Mouse (Mus musculus): ENCODE results near the gene Kazn. TPM values are rescaled to one million over a fixed set of nuclear protein-coding genes. Genes with fewer than 3 reads are reported as not detected.

Gene Kazn
- polyA plus RNA-seq, 1 experiment: 80.2 TPM

DNA sequence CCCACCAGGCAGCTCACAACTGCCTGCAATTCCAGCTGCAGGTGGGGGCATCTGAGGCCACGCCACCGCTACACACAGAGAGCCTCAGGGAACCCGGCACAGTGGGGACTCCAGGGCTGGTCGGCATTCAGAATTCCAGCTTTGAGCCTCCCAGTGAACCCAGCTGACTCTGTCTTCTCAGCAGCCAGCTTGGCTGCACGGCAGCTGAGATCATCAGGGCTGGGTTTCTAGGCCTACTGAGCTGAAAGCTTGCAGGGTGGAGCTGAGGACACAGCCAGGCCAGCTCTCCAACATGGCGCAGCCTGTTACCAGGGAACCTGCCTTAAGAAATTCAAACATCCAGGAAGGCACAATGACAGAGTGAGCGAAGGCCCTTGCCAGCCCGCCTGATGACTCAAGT, 79.2 kb downstream of the Kazn start:
- Histone ChIP-seq H3K4me3 (ENCODE audit: low read depth, low read length) (no peak overlapping the region), H3K27me3 (ENCODE audit: control insufficient read depth, insufficient read depth, low read length, poor library complexity, severe bottlenecking) (no peaks in the 10 kb centered on the region), H3K9ac (ENCODE audit: low read depth, poor library complexity, severe bottlenecking) (no peak overlapping the region), H3K4me1 (ENCODE audit: control insufficient read depth, insufficient read depth, low read length) (peaks cover 9% of the 10 kb centered on the region), H3K36me3 (ENCODE audit: control insufficient read depth, insufficient read depth, low read length, poor library complexity, severe bottlenecking) (peaks cover 5% of the 10 kb centered on the region), H3K27ac (ENCODE audit: insufficient read depth, low read length) (peak overlapping the region; percentile 65; the same call in 1 of the 2 replicates), H3K9me3 (replicated peaks; ENCODE audit: control insufficient read depth, insufficient read depth, low read length, poor library complexity, severe bottlenecking) (no peaks in the 10 kb centered on the region)
- no peak for TF ChIP-seq CTCF (IDR thresholded peaks at IDR 0.05; ENCODE audit: low read depth, low read length)
- TF ChIP-seq POLR2A (IDR thresholded peaks at IDR 0.05; ENCODE audit: insufficient read depth, low read length): no peak
- peak; percentile 74; the same call in 1 of the 2 replicates for TF ChIP-seq EP300 (IDR thresholded peaks at IDR 0.05; ENCODE audit: insufficient read depth, low read depth, low read length)

DNA sequence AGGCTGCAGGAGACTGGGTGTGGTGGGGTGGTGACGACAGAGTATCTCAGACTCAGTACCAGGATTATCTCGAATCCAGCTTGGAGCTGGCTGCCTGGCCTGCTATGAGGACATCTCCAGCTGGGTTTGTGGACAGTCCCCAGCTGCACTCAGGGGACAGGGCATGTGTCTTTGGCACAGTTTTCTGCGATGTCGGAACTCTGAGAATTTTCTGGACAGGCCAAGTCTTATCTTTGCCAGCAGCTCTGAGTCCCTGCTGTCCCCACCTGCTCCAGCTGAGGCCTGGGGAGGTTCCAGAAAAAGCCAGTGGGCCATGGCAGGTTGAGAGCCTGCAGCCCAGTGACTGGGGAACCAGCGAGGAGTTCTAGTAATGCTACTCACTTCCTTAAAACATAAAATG, 82.7 kb downstream of the Kazn start:
- H3K27ac ChIP-seq (ENCODE audit: insufficient read depth, low read length): no peak overlapping the region
- H3K36me3 ChIP-seq (ENCODE audit: control insufficient read depth, insufficient read depth, low read length, poor library complexity, severe bottlenecking): peaks cover 5% of the 10 kb centered on the region

GRCm38 (mm10) chr4:142154246-142154645, 85.0 kb downstream of the Kazn start:
- Histone ChIP-seq H3K4me3 (ENCODE audit: low read depth, low read length) (no peak overlapping the region), H3K9ac (ENCODE audit: low read depth, poor library complexity, severe bottlenecking) (no peak overlapping the region), H3K36me3 (ENCODE audit: control insufficient read depth, insufficient read depth, low read length, poor library complexity, severe bottlenecking) (peaks cover 8% of the 10 kb centered on the region), H3K27ac (ENCODE audit: insufficient read depth, low read length) (no peak overlapping the region), H3K4me1 (ENCODE audit: control insufficient read depth, insufficient read depth, low read length) (peaks cover 3% of the 10 kb centered on the region), H3K27me3 (ENCODE audit: control insufficient read depth, insufficient read depth, low read length, poor library complexity, severe bottlenecking) (no peaks in the 10 kb centered on the region), H3K9me3 (replicated peaks; ENCODE audit: control insufficient read depth, insufficient read depth, low read length, poor library complexity, severe bottlenecking) (no peaks in the 10 kb centered on the region)
- TF ChIP-seq EP300 (IDR thresholded peaks at IDR 0.05; ENCODE audit: insufficient read depth, low read depth, low read length) (no peak), POLR2A (IDR thresholded peaks at IDR 0.05; ENCODE audit: insufficient read depth, low read length) (no peak), CTCF (IDR thresholded peaks at IDR 0.05; ENCODE audit: low read depth, low read length) (no peak)

More for the DNA sequence above, 82.7 kb downstream of the Kazn start:
- Histone ChIP-seq H3K4me1 (ENCODE audit: control insufficient read depth, insufficient read depth, low read length) (peaks cover 3% of the 10 kb centered on the region), H3K9me3 (replicated peaks; ENCODE audit: control insufficient read depth, insufficient read depth, low read length, poor library complexity, severe bottlenecking) (no peaks in the 10 kb centered on the region), H3K9ac (ENCODE audit: low read depth, poor library complexity, severe bottlenecking) (no peak overlapping the region), H3K27me3 (ENCODE audit: control insufficient read depth, insufficient read depth, low read length, poor library complexity, severe bottlenecking) (no peaks in the 10 kb centered on the region), H3K4me3 (ENCODE audit: low read depth, low read length) (no peak overlapping the region)
- TF ChIP-seq EP300 (IDR thresholded peaks at IDR 0.05; ENCODE audit: insufficient read depth, low read depth, low read length): no peak
- TF ChIP-seq POLR2A (IDR thresholded peaks at IDR 0.05; ENCODE audit: insufficient read depth, low read length): no peak
- no peak for TF ChIP-seq CTCF (IDR thresholded peaks at IDR 0.05; ENCODE audit: low read depth, low read length)

GRCm38 (mm10) chr4:142153526-142153925, 85.7 kb downstream of the Kazn start:
- H3K4me1 ChIP-seq (ENCODE audit: control insufficient read depth, insufficient read depth, low read length): peaks cover 3% of the 10 kb centered on the region
- no peak overlapping the region for H3K27ac ChIP-seq (ENCODE audit: insufficient read depth, low read length)
- H3K4me3 ChIP-seq (ENCODE audit: low read depth, low read length): no peak overlapping the region
- no peaks in the 10 kb centered on the region for H3K27me3 ChIP-seq (ENCODE audit: control insufficient read depth, insufficient read depth, low read length, poor library complexity, severe bottlenecking)
- TF ChIP-seq POLR2A (IDR thresholded peaks at IDR 0.05; ENCODE audit: insufficient read depth, low read length) (no peak), CTCF (IDR thresholded peaks at IDR 0.05; ENCODE audit: low read depth, low read length) (peak; percentile 99), EP300 (IDR thresholded peaks at IDR 0.05; ENCODE audit: insufficient read depth, low read depth, low read length) (peak; percentile 71; the same call in 1 of the 2 replicates)
- H3K9ac ChIP-seq (ENCODE audit: low read depth, poor library complexity, severe bottlenecking): no peak overlapping the region
- H3K36me3 ChIP-seq (ENCODE audit: control insufficient read depth, insufficient read depth, low read length, poor library complexity, severe bottlenecking): peaks cover 11% of the 10 kb centered on the region
- no peaks in the 10 kb centered on the region for H3K9me3 ChIP-seq (replicated peaks; ENCODE audit: control insufficient read depth, insufficient read depth, low read length, poor library complexity, severe bottlenecking)

DNA sequence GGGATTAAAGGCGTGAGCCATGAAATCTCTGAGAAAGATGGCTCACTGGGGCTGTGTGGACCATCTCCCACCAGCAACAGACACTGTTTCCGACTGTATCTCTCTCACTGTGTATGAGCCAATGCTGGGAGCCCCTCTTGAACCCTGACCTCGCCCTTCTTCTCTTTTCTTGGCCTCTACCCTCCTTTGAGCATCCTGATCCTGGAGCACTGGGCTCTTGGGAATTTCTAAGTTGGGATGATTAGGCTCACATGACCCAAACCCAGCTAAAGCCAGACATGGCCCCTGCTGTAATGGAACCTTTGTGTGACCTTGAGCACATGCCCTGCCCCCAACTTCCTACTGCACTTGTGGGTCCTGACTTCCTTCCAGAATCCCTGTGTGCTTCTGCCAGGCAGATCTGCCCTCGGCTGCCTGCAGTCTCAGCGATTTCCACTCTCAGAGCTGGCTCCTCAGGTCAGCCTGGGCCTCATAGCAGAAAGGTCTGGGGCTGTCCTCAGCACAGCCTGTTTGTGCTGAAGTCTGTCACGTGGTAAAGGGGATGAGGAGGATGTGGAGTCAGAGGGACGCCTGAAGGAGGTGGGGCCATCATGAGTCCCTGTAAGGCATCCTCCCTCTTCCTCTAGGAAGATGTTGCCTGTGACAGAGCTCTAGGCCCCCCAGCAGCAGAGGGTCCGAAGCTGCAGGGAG, 86.3 kb downstream of the Kazn start:
- Histone ChIP-seq H3K4me3 (ENCODE audit: low read depth, low read length) (no peak overlapping the region), H3K36me3 (ENCODE audit: control insufficient read depth, insufficient read depth, low read length, poor library complexity, severe bottlenecking) (peaks cover 17% of the 10 kb centered on the region), H3K27me3 (ENCODE audit: control insufficient read depth, insufficient read depth, low read length, poor library complexity, severe bottlenecking) (no peaks in the 10 kb centered on the region), H3K9ac (ENCODE audit: low read depth, poor library complexity, severe bottlenecking) (no peak overlapping the region), H3K4me1 (ENCODE audit: control insufficient read depth, insufficient read depth, low read length) (peaks cover 3% of the 10 kb centered on the region), H3K27ac (ENCODE audit: insufficient read depth, low read length) (no peak overlapping the region), H3K9me3 (replicated peaks; ENCODE audit: control insufficient read depth, insufficient read depth, low read length, poor library complexity, severe bottlenecking) (no peaks in the 10 kb centered on the region)
- TF ChIP-seq POLR2A (IDR thresholded peaks at IDR 0.05; ENCODE audit: insufficient read depth, low read length) (no peak), CTCF (IDR thresholded peaks at IDR 0.05; ENCODE audit: low read depth, low read length) (no peak), EP300 (IDR thresholded peaks at IDR 0.05; ENCODE audit: insufficient read depth, low read depth, low read length) (no peak)

DNA sequence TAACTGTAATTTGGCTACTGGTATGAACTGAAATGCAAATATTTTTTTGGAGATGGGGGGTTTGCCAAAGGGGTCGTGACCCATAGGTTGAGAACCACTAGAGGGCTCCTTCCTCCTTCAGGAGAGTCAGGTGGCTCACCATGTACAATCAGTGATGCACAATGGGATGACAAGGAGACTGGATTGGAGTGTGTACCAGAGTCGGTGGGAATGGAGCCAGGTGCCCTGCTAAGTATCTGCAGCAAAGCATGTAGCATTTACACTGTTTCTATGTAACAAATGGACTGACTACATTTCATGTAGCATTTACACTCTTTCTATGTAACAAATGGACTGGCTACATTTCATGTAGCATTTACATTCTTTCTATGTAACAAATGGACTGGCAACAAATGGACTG, 89.1 kb downstream of the Kazn start:
- H3K4me3 ChIP-seq (ENCODE audit: low read depth, low read length): no peak overlapping the region
- H3K27me3 ChIP-seq (ENCODE audit: control insufficient read depth, insufficient read depth, low read length, poor library complexity, severe bottlenecking): no peaks in the 10 kb centered on the region
- H3K27ac ChIP-seq (ENCODE audit: insufficient read depth, low read length): no peak overlapping the region
- no peak for TF ChIP-seq POLR2A (IDR thresholded peaks at IDR 0.05; ENCODE audit: insufficient read depth, low read length)
- TF ChIP-seq CTCF (IDR thresholded peaks at IDR 0.05; ENCODE audit: low read depth, low read length): peak; percentile 17
- no peak overlapping the region for H3K9ac ChIP-seq (ENCODE audit: low read depth, poor library complexity, severe bottlenecking)
- no peaks in the 10 kb centered on the region for H3K9me3 ChIP-seq (replicated peaks; ENCODE audit: control insufficient read depth, insufficient read depth, low read length, poor library complexity, severe bottlenecking)
- H3K36me3 ChIP-seq (ENCODE audit: control insufficient read depth, insufficient read depth, low read length, poor library complexity, severe bottlenecking): peaks cover 29% of the 10 kb centered on the region
- H3K4me1 ChIP-seq (ENCODE audit: control insufficient read depth, insufficient read depth, low read length): peaks cover 3% of the 10 kb centered on the region

All from ES-Bruce4 (cell line).